In genomic region chr2:164832032-164832747, GRCm38 (mm10) we compare ENCODE assay signal across 8 mouse cellular contexts. TPM values are rescaled to one million over a fixed set of nuclear protein-coding genes. Genes with fewer than 3 reads are reported as not detected.
DNase-seq lines count a peak whose midpoint lies in the region; ATAC-seq and TF ChIP-seq lines count a peak whose summit lies in the region.

No protein-coding gene starts in this region.

- H3K4me3 ChIP-seq in gastrocnemius, adult 2 months = peak overlapping the region; percentile 75
- H3K4me3 ChIP-seq in forebrain, embryonic 14.5 days (ENCODE audit: low read depth, low read length) = peak overlapping the region; percentile 72
- peak overlapping the region; percentile 68 for H3K4me3 ChIP-seq in liver, embryonic 15.5 days (replicated peaks)

- no peaks in the 10 kb centered on the region for H3K9me3 ChIP-seq in forebrain, embryonic 14.5 days (replicated peaks; ENCODE audit: control insufficient read depth, low read length)
- no peaks in the 10 kb centered on the region for H3K9me3 ChIP-seq in liver, embryonic 15.5 days (replicated peaks)

- intact Hi-C loops in gastrocnemius, adult 2 months (cut with DNase I) = loop anchor here (2.0 kb wide), 2 partner anchors 47 to 79 kb away; partner anchors contain the start of genes Pcif1 and Zfp335

- no peak for TF ChIP-seq CTCF in gastrocnemius, adult 2 months (IDR thresholded peaks at IDR 0.05)

- peak overlapping the region; percentile 95 for H3K27ac ChIP-seq in gastrocnemius, adult 2 months
- H3K27ac ChIP-seq in forebrain, embryonic 14.5 days (ENCODE audit: low read depth, low read length) = peak overlapping the region; percentile 44; the same call in 1 of the 2 replicates
- H3K27ac ChIP-seq in liver, embryonic 15.5 days (replicated peaks) = peak overlapping the region; percentile 81; the same call in 1 of the 2 replicates

- ATAC-seq in forebrain, embryonic 14.5 days = no peak
- ATAC-seq in liver, embryonic 15.5 days (ENCODE audit: insufficient read depth) = no peak

- peak overlapping the region; percentile 78 for H3K9ac ChIP-seq in forebrain, embryonic 14.5 days (ENCODE audit: low read length)
- peak overlapping the region; percentile 68; the same call in 1 of the 2 replicates for H3K9ac ChIP-seq in liver, embryonic 15.5 days

- H3K4me1 ChIP-seq in forebrain, embryonic 14.5 days (ENCODE audit: control insufficient read depth, insufficient read depth, low read length) = peaks cover 11% of the 10 kb centered on the region
- peaks cover 40% of the 10 kb centered on the region for H3K4me1 ChIP-seq in liver, embryonic 15.5 days (replicated peaks)

- no peak for DNase-seq in gastrocnemius, adult 2 months
- DNase-seq in gastrocnemius, adult 8-10 months (ENCODE audit: low spot score in 2 of 2) = no peak
- DNase-seq in A20 (ENCODE audit: low read depth, low spot score) (peak; percentile 69), adipocyte (ENCODE audit: low spot score) (no peak)
- DNase-seq in forebrain, embryonic 14.5 days (ENCODE audit: low spot score) = no peak
- no peak for DNase-seq in spleen, postnatal 14 days (ENCODE audit: low spot score in 2 of 2)
- DNase-seq in adrenal gland, postnatal 25 days = no peak

- H3K36me3 ChIP-seq in forebrain, embryonic 14.5 days (ENCODE audit: control insufficient read depth, insufficient read depth, low read length) = peaks cover 21% of the 10 kb centered on the region
- peaks cover 16% of the 10 kb centered on the region for H3K36me3 ChIP-seq in liver, embryonic 15.5 days (replicated peaks)

- H3K4me2 ChIP-seq in forebrain, embryonic 14.5 days (ENCODE audit: low read length) = peak overlapping the region; percentile 100
- peak overlapping the region; percentile 99 for H3K4me2 ChIP-seq in liver, embryonic 15.5 days

- WGBS in forebrain, embryonic 14.5 days = 65% methylated on average over 16 of the region's 16 CpGs
- 58% methylated on average over 16 of the region's 16 CpGs for WGBS in liver, embryonic 15.5 days (ENCODE audit: insufficient replicate concordance)

- H3K27me3 ChIP-seq in forebrain, embryonic 14.5 days (replicated peaks; ENCODE audit: control insufficient read depth, insufficient read depth, low read length) = no peaks in the 10 kb centered on the region
- no peaks in the 10 kb centered on the region for H3K27me3 ChIP-seq in liver, embryonic 15.5 days

RNA-seq across cellular contexts. Expression of gene Ctsa, which starts 0.5 kb away (rescaled TPM):
- total RNA-seq in gastrocnemius, adult 2 months (2021) = 10 to 100 TPM; 50.2 to 58.1 TPM
- 10 to 100 TPM; 51.1 to 55.7 (median 52.7) TPM for total RNA-seq in gastrocnemius, adult 8-10 months (2022)
- polyA plus RNA-seq in forebrain, embryonic 14.5 days (2014; fragmentation: Nextera tagmentation; extraction: Ambion mirVana) = 79.5 and 84.4 TPM in 2 replicates
- polyA plus RNA-seq in liver, embryonic 15.5 days (2015; fragmentation: Nextera tagmentation; extraction: Ambion mirVana) = 75.4 and 81.1 TPM in 2 replicates
- 108 and 121 TPM in 2 replicates for total RNA-seq in adrenal gland, postnatal 25 days (2021)

RNA-seq across cellular contexts. Expression of gene Neurl2, which starts 1.1 kb away (rescaled TPM):
- total RNA-seq in gastrocnemius, adult 2 months (2021) = 10 to 100 TPM; 31.1 to 37.0 TPM
- total RNA-seq in gastrocnemius, adult 8-10 months (2022) = 10 to 100 TPM; 39.0 to 44.4 (median 39.5) TPM
- polyA plus RNA-seq in forebrain, embryonic 14.5 days (2014; fragmentation: Nextera tagmentation; extraction: Ambion mirVana) = 3.9 and 5.8 TPM in 2 replicates
- 1.5 and 2.5 TPM in 2 replicates for polyA plus RNA-seq in liver, embryonic 15.5 days (2015; fragmentation: Nextera tagmentation; extraction: Ambion mirVana)
- total RNA-seq in adrenal gland, postnatal 25 days (2021) = 1.3 and 2.2 TPM in 2 replicates

RNA-seq across cellular contexts. Expression of gene Spata25, which starts 3.9 kb away (rescaled TPM):
- total RNA-seq in gastrocnemius, adult 2 months (2021) = under 1 TPM in 1 of 2 experiments, not detected in 1; 0.84 TPM
- total RNA-seq in gastrocnemius, adult 8-10 months (2022) = not detected
- 0.30 TPM in 1 of 2 replicates, not detected in the other for polyA plus RNA-seq in forebrain, embryonic 14.5 days (2014; fragmentation: Nextera tagmentation; extraction: Ambion mirVana)
- polyA plus RNA-seq in liver, embryonic 15.5 days (2015; fragmentation: Nextera tagmentation; extraction: Ambion mirVana) = not detected in 2 replicates
- not detected in 2 replicates for total RNA-seq in adrenal gland, postnatal 25 days (2021)

RNA-seq across cellular contexts. Expression of gene Zswim1, which starts 9.7 kb away (rescaled TPM):
- 1 to 10 TPM; 4.6 to 4.9 TPM for total RNA-seq in gastrocnemius, adult 2 months (2021)
- total RNA-seq in gastrocnemius, adult 8-10 months (2022) = 1 to 10 TPM; 4.7 to 5.3 (median 5.0) TPM
- 19.5 and 23.5 TPM in 2 replicates for polyA plus RNA-seq in forebrain, embryonic 14.5 days (2014; fragmentation: Nextera tagmentation; extraction: Ambion mirVana)
- 4.4 TPM in 2 replicates for polyA plus RNA-seq in liver, embryonic 15.5 days (2015; fragmentation: Nextera tagmentation; extraction: Ambion mirVana)
- 11.9 and 14.2 TPM in 2 replicates for total RNA-seq in adrenal gland, postnatal 25 days (2021)

RNA-seq across cellular contexts. Expression of gene Pltp, which starts 25.3 kb away (rescaled TPM):
- total RNA-seq in gastrocnemius, adult 2 months (2021) = 10 to 100 TPM; 11.4 to 20.1 TPM
- total RNA-seq in gastrocnemius, adult 8-10 months (2022) = 10 to 100 TPM in 2 of 4 experiments, 1 to 10 TPM in 2; 8.0 to 19.5 (median 11.9) TPM
- polyA plus RNA-seq in forebrain, embryonic 14.5 days (2014; fragmentation: Nextera tagmentation; extraction: Ambion mirVana) = 58.4 and 80.3 TPM in 2 replicates
- polyA plus RNA-seq in liver, embryonic 15.5 days (2015; fragmentation: Nextera tagmentation; extraction: Ambion mirVana) = 17.8 and 23.5 TPM in 2 replicates
- total RNA-seq in adrenal gland, postnatal 25 days (2021) = 12.7 and 16.2 TPM in 2 replicates

Comparison
In these comparisons a context has a peak if more than half of its experiments do, and no peak if none do; other contexts are left out.
1. H3K27ac ChIP-seq: peak in every context shown above with its lines; median percentile 95 in gastrocnemius, adult 2 months; 81 in liver, embryonic 15.5 days; 44 in forebrain, embryonic 14.5 days.